In the genomic region with DNA sequence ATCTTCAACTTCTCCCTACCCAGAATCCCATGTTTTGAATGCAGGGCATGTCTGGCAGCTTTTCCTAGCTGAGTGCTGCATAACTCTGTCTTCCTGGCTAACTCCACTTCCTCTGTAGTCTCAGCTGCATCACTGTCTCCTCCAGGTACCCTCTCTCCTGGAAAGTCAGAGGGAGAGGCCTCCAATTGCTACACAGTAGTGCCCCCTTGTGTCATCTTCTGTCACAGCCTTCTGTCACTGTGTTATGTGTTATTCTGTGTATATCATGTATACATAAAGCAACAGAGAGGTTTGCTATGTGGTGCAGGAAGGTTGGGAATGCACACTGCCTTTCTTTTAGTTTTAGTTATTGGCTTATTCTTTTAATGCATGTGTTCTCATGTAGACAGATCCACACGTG, we compare ENCODE assay signal across 18 mouse cellular contexts.
DNase-seq lines count a peak whose midpoint lies in the region; ATAC-seq and TF ChIP-seq lines count a peak whose summit lies in the region.
"Had no signal": no experiment of that assay in that cellular context is flagged by ENCODE, and none has a peak within 500 bp of the region (broad histone marks: within the 10 kb centered on the region; RNA-seq: fewer than 3 reads in every experiment).

No protein-coding gene starts in this region.

- H3K4me3 ChIP-seq in hindbrain, postnatal 0 days (ENCODE audit: low read length) = no peak overlapping the region
- H3K4me3 ChIP-seq in hindbrain, embryonic 12.5 days = no peak overlapping the region
- no peak overlapping the region for H3K4me3 ChIP-seq in midbrain, postnatal 0 days (ENCODE audit: low read depth, low read length)
- H3K4me3 ChIP-seq in midbrain, embryonic 13.5 days (replicated peaks) = no peak overlapping the region
- no peak overlapping the region for H3K4me3 ChIP-seq in embryonic facial prominence, embryonic 10.5 days
- H3K4me3 ChIP-seq: forebrain, embryonic 12.5 days; neural tube, embryonic 15.5 days had no signal

- peak; percentile 14 for DNase-seq in hindbrain, postnatal 0 days (ENCODE audit: low spot score)
- DNase-seq in midbrain, postnatal 0 days (ENCODE audit: low spot score) = peak; percentile 17
- peak; percentile 37 for DNase-seq in thymus, postnatal 4 days
- DNase-seq in kidney, postnatal 36 days = no peak
- no peak for DNase-seq in embryonic facial prominence, embryonic 10.5 days (ENCODE audit: low spot score)
- DNase-seq: cerebellum, adult 8-10 months; kidney, postnatal 10 days; liver; lung, postnatal 36 days; right cerebral cortex, adult 18-20 months; spleen, adult 18-20 months had no signal

- H3K27ac ChIP-seq in hindbrain, postnatal 0 days = no peak overlapping the region
- H3K27ac ChIP-seq in hindbrain, embryonic 12.5 days = no peak overlapping the region
- H3K27ac ChIP-seq in midbrain, postnatal 0 days (ENCODE audit: low read depth, low read length) = no peak overlapping the region
- no peak overlapping the region for H3K27ac ChIP-seq in midbrain, embryonic 13.5 days
- H3K27ac ChIP-seq in embryonic facial prominence, embryonic 10.5 days (replicated peaks) = no peak overlapping the region
- H3K27ac ChIP-seq: forebrain, embryonic 12.5 days; neural tube, embryonic 15.5 days had no signal

- H3K4me1 ChIP-seq in hindbrain, postnatal 0 days (ENCODE audit: insufficient read depth, low read length) = no peaks in the 10 kb centered on the region
- no peaks in the 10 kb centered on the region for H3K4me1 ChIP-seq in hindbrain, embryonic 12.5 days
- no peaks in the 10 kb centered on the region for H3K4me1 ChIP-seq in midbrain, postnatal 0 days (ENCODE audit: insufficient read depth, low read length)
- H3K4me1 ChIP-seq in midbrain, embryonic 13.5 days (replicated peaks) = no peaks in the 10 kb centered on the region
- H3K4me1 ChIP-seq in embryonic facial prominence, embryonic 10.5 days = no peaks in the 10 kb centered on the region
- H3K4me1 ChIP-seq: forebrain, embryonic 12.5 days; neural tube, embryonic 15.5 days had no signal

- H3K36me3 ChIP-seq in hindbrain, postnatal 0 days (ENCODE audit: insufficient read depth, low read length) = no peaks in the 10 kb centered on the region
- no peaks in the 10 kb centered on the region for H3K36me3 ChIP-seq in hindbrain, embryonic 12.5 days
- no peaks in the 10 kb centered on the region for H3K36me3 ChIP-seq in midbrain, postnatal 0 days (ENCODE audit: insufficient read depth, low read length)
- no peaks in the 10 kb centered on the region for H3K36me3 ChIP-seq in midbrain, embryonic 13.5 days
- no peaks in the 10 kb centered on the region for H3K36me3 ChIP-seq in embryonic facial prominence, embryonic 10.5 days (replicated peaks)
- H3K36me3 ChIP-seq: forebrain, embryonic 12.5 days; neural tube, embryonic 15.5 days had no signal

- WGBS in hindbrain, postnatal 0 days = 79% methylated on average over 1 of the region's 1 CpGs
- 74% methylated on average over 1 of the region's 1 CpGs for WGBS in hindbrain, embryonic 12.5 days
- 75% methylated on average over 1 of the region's 1 CpGs for WGBS in midbrain, postnatal 0 days
- WGBS in midbrain, embryonic 13.5 days = 72% methylated on average over 1 of the region's 1 CpGs
- 86% methylated on average over 1 of the region's 1 CpGs for WGBS in embryonic facial prominence, embryonic 10.5 days

- no peak overlapping the region for H3K4me2 ChIP-seq in hindbrain, postnatal 0 days (ENCODE audit: low read depth, low read length)
- no peak overlapping the region for H3K4me2 ChIP-seq in hindbrain, embryonic 12.5 days (replicated peaks)
- H3K4me2 ChIP-seq in midbrain, postnatal 0 days (ENCODE audit: low read depth, low read length, poor library complexity, severe bottlenecking) = no peak overlapping the region
- no peak overlapping the region for H3K4me2 ChIP-seq in midbrain, embryonic 13.5 days (replicated peaks)
- H3K4me2 ChIP-seq: forebrain, embryonic 12.5 days; neural tube, embryonic 15.5 days had no signal

- peak; percentile 40; the same call in 1 of the 2 replicates for ATAC-seq in hindbrain, postnatal 0 days
- no peak for ATAC-seq in hindbrain, embryonic 12.5 days (ENCODE audit: low FRiP score)
- ATAC-seq in midbrain, postnatal 0 days (ENCODE audit: low FRiP score) = no peak
- no peak for ATAC-seq in midbrain, embryonic 13.5 days
- ATAC-seq in megakaryocyte progenitor cell, adult 5-6 weeks (replicated peaks; ENCODE audit: poor library complexity) = peak; percentile 80
- ATAC-seq: inflammation-experienced regulatory T-cells, adult 6 months had no signal

- H3K9ac ChIP-seq in hindbrain, postnatal 0 days (replicated peaks; ENCODE audit: low read length) = no peak overlapping the region
- no peak overlapping the region for H3K9ac ChIP-seq in hindbrain, embryonic 12.5 days
- no peak overlapping the region for H3K9ac ChIP-seq in midbrain, postnatal 0 days (replicated peaks; ENCODE audit: low read length, poor library complexity, severe bottlenecking)
- no peak overlapping the region for H3K9ac ChIP-seq in midbrain, embryonic 13.5 days (replicated peaks)
- H3K9ac ChIP-seq: forebrain, embryonic 12.5 days; neural tube, embryonic 15.5 days had no signal

- TF ChIP-seq CTCF in hindbrain, postnatal 0 days (IDR thresholded peaks at IDR 0.05; ENCODE audit: low read depth) = peak; percentile 40
- TF ChIP-seq CTCF in midbrain, postnatal 0 days (IDR thresholded peaks at IDR 0.05) = peak; percentile 38

- H3K9me3 ChIP-seq in hindbrain, postnatal 0 days (ENCODE audit: low read length) = no peaks in the 10 kb centered on the region
- no peaks in the 10 kb centered on the region for H3K9me3 ChIP-seq in hindbrain, embryonic 12.5 days (replicated peaks)
- H3K9me3 ChIP-seq in midbrain, postnatal 0 days (ENCODE audit: low read length) = no peaks in the 10 kb centered on the region
- no peaks in the 10 kb centered on the region for H3K9me3 ChIP-seq in midbrain, embryonic 13.5 days
- no peaks in the 10 kb centered on the region for H3K9me3 ChIP-seq in embryonic facial prominence, embryonic 10.5 days
- H3K9me3 ChIP-seq: forebrain, embryonic 12.5 days; neural tube, embryonic 15.5 days had no signal

- no peaks in the 10 kb centered on the region for H3K27me3 ChIP-seq in hindbrain, postnatal 0 days (ENCODE audit: insufficient read depth, low read length)
- no peaks in the 10 kb centered on the region for H3K27me3 ChIP-seq in hindbrain, embryonic 12.5 days
- no peaks in the 10 kb centered on the region for H3K27me3 ChIP-seq in midbrain, postnatal 0 days (ENCODE audit: insufficient read depth, low read length)
- H3K27me3 ChIP-seq in midbrain, embryonic 13.5 days = no peaks in the 10 kb centered on the region
- no peaks in the 10 kb centered on the region for H3K27me3 ChIP-seq in embryonic facial prominence, embryonic 10.5 days (replicated peaks; ENCODE audit: low read depth, poor library complexity, severe bottlenecking)
- H3K27me3 ChIP-seq: CH12.LX; forebrain, embryonic 12.5 days; neural tube, embryonic 15.5 days had no signal

Comparison
In these comparisons a context has a peak if more than half of its experiments do, and no peak if none do; other contexts are left out.
1. ATAC-seq: peak in hindbrain, postnatal 0 days (single experiment) and megakaryocyte progenitor cell, adult 5-6 weeks (single experiment); none in hindbrain, embryonic 12.5 days (single experiment), midbrain, postnatal 0 days (single experiment) and midbrain, embryonic 13.5 days (single experiment).
2. DNase-seq: peak in hindbrain, postnatal 0 days (single experiment), midbrain, postnatal 0 days (single experiment) and thymus, postnatal 4 days (single experiment); none in kidney, postnatal 36 days (0 of 2) and embryonic facial prominence, embryonic 10.5 days (single experiment).